Mouse (Mus musculus): ENCODE results near the gene Large2. TPM values are rescaled to one million over a fixed set of nuclear protein-coding genes. Genes with fewer than 3 reads are reported as not detected.
"Not testable (repeated sequence)": the region's sequence is repeated elsewhere in the genome, so short reads cannot be mapped to it uniquely, and the experiment has no call there.

Large2 gene
- 1 to 10 TPM in 1 of 2 experiments, not detected in 1; 2.7 TPM for total RNA-seq (2021)
- long read RNA-seq, experiment 1, partial matches to known transcripts, result 0 of 1 reads
- long read RNA-seq, experiment 1, other reads (novel, unspliced or antisense), result 1 of 1 reads
- long read RNA-seq, experiment 2, partial matches to known transcripts, result 1 of 17 reads
- long read RNA-seq, experiment 2, other reads (novel, unspliced or antisense), result 16 of 17 reads

DNA sequence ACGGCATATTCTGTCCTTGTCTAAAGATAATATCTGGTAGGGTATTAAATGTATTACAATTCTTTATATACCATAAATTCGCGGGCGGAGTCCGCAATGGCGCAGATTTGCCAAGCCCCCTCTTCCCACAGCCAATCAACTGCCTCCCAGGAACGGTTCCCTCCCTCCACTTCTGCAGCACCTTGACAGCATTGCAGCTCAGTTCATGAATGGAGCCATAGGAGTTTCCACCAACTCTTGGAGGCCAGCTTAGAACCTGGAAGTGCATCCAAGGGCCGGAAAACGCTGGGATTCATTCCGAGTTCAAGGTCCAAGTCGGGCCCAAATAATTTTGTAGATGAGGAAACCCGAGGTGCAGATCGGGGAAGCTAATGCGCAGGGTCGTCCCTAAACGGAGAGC lies at the start of gene Large2, which contains the start of gene Pex16:
Large2 (minus strand) TSS at position 356 of the 400 bp plus-strand sequence.
Pex16 (plus strand) TSS at position 163 of the 400 bp plus-strand sequence.
- no peak for DNase-seq (ENCODE audit: low spot score in 2 of 2)

DNA sequence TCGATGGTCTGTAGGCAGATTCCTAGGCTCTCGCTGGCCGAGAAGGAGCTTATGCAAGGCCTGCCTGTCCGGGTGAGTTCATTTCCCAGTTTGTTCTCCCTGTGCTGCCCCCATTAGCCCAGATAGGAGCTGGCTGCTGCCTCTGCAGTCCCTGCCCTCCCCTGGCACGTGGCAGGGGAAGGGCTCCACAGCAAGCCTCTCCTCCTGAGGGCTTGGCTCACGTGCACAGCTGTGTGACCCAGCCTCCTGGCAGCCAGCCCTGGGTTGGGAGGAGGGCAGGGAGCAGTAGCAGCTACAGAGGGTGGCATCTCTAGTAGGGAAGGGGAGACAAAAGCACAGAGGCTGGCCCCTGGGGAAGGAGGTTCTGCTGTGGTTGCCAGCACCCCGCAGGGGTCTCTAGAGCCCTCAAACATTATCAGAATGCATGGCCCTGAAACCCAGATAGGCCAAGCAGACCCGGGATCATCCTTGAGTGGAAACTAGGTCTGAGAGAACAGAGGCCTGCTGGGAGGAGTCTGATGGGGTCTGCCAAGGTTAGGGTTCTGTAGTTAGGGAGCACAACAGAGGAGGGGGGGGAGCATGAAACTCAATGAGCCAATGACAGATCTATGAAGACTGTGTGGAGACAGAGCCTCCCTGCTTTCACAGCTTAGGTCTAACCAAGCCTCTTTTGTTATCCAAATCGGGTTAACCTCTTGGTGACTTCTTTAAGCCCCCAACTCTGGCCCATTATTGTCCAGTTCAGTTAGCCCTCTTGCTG lies 49.2 kb upstream of the Large2 start:
- peak; percentile 96 to 99 for DNase-seq (ENCODE audit: low spot score in 2 of 2)

DNA sequence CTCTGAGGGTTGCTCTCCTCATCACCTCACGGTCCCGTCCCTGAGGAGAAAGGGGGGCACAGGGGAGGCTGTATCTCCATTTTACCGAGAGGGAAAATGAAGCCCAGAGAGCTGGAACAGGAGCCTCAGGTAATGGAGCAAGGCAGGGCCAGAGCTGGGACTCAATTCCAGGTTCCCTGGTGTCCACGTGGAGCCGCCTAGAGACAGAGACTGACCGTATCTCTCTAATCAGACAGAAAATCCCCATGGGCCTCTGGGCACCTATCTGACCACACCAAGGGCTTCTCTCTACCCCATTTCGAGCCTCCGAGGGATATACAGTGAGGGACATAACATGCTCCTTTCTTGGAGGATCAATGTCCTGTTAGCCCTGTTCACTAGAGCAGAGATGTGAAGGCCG lies 48.5 kb upstream of the Large2 start:
- no peak for DNase-seq (ENCODE audit: low spot score in 2 of 2)

DNA sequence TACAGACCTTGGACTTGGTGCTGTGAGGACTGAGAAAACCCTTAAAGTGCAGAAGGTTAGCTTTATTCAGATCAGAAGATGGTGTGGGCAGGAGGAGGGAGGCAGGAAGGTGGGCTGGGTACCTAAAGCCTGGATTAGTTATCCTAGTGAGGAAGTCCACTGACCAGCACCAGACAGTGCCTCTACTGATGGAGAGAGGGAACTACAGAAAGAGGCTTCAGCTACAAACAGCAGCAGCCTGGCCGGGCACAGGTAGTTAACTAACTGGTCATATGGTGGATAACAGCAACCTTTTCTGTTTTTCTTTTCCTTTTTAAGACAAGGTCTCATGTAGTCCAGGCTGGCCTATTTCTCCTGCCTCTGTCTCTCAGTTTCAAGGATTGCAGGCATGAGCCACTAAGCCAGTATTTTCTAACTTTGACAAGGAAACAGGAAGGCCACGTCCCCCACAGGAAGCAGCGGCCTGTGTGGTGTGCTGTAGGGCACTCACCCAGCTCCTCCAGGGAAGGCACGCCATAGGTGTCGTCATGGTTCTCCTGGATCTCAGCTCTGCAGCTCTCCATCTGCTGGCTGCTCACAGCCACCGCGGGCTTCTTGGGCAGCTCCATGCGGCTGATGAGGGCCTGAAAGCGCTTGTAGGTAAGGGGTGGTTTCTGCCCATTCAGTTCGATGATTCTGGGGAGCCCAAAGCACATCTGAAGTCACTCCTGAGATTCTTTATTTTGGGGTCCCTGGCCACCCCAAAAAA lies 47.9 kb upstream of the Large2 start:
- DNase-seq (ENCODE audit: low spot score in 2 of 2), result no peak

DNA sequence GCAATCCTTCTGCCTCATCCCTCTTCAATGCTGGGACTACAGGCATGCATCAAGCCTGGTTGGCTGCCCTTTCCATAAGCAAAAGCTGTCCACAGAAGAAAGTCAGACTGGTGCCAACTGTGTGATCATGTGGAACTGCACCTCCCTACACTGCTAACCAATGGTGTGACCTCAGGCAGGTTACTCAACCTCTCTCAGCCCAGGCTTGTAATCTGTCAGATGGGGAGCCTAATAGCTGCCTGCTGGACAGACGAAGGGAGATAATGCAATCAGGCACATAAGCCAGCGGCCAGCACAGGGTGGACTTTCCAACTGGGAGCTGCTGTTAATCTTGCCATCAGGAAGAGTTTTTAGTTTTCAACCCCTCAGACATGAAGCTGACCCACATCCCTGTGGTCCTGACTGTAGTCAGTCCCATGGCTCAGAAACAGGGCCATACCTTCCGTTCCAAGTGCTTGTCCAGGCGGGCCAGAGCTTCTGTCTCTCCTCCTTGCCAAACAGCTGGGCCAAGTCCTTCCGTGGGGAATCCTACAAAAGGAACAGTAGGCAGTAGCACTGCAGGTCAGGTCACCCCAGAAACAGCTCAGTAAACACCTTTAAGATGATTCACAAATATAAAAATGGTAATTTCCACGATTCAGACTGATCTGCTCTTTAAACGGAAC lies 47.2 kb upstream of the Large2 start:
- DNase-seq (ENCODE audit: low spot score in 2 of 2), result no peak

DNA sequence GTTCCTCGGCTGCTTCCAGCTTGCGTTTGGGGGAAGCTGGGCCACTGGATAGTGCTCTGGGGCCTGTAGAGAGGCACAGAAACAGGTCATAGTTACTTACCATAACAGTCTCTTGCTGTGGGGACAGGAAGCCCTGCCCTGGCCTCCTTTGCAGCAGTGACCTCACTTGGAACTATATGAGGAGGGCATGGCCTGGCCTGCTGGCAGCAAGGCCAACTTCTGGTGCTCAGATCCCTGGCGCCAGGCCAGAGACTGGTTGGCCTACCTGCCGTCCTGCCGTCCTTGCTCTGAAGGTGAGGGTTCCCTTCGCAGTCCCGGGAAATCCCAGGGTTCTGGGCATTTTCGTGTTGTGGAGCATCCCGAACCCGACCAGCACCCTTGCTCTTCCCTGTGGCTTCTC lies 37.0 kb upstream of the Large2 start:
- no peak for DNase-seq (ENCODE audit: low spot score in 2 of 2)

DNA sequence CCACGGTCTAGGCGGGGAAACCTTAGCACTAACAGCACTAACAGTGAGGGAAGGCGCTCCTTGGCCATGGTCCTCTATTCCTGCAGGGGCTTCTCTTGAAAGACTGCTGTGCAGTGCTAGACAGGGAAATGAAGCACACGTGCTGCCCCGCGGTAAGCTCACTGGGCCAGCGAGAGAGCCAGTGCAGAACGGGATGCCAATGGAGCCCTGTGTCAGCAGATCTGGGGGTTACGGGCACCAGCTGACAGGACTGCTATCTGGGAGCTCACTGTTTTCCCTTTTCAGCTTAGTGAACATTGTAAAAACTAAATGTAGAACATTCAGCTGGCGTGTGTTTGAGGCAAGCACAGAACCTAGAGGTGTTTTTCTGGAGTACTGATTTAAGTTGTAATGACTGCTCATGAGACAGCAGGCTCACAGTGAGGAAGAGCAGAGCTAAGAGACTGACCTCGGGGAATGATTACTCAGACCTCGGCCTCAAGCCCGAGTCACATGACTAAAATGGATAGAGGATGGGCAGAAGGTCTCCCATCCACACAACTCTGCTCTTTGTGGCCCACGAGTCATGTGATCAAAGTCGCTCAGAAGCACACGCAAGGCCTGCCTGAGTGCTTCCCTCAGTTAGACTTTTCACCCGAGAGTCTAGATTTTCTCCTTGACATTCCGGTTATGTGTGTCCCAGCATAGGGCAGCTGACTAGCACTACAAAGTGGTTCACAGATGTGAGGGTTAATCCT lies 33.8 kb upstream of the Large2 start:
- DNase-seq (ENCODE audit: low spot score in 2 of 2), result no peak

DNA sequence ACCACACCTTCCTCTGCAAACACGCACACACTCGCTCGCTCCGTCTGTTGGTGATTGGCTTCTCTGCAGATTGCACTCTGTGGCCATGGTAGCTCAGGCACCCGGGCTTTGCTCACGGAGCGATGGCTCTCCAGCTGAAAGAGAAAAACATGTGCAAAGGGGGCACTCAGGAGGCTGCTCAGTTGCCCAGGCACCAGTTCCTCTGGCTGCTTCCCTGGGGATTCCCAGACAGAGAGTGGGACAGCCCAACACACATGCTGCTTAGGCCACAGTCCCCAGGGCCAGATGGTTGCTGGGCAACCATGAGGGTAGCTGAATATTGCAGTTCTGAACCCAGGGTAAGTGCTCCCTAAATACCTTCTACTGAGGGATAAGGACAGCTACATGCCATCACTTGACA lies 31.0 kb upstream of the Large2 start:
- DNase-seq (ENCODE audit: low spot score in 2 of 2), result no peak

DNA sequence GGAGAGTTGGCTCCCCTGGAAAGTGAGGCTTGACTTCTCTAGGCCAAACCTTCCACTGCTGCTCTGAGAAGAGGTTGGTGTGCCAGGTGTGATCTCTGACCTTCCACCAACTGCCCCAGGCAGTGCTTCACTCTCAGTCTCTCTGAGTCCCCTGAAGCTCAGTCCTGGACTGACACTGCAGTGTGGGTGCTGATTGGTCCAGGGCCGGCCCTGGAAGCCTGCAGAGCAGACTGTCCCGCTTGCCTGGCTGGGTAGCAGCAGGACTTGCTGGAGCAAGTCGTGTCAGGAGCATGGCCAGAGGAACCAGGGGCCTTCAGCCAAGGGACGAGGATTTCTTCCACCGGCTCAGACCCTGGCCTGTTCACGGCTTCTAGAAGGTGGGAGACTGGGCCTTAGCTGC lies 30.1 kb upstream of the Large2 start:
- no peak for DNase-seq (ENCODE audit: low spot score in 2 of 2)

DNA sequence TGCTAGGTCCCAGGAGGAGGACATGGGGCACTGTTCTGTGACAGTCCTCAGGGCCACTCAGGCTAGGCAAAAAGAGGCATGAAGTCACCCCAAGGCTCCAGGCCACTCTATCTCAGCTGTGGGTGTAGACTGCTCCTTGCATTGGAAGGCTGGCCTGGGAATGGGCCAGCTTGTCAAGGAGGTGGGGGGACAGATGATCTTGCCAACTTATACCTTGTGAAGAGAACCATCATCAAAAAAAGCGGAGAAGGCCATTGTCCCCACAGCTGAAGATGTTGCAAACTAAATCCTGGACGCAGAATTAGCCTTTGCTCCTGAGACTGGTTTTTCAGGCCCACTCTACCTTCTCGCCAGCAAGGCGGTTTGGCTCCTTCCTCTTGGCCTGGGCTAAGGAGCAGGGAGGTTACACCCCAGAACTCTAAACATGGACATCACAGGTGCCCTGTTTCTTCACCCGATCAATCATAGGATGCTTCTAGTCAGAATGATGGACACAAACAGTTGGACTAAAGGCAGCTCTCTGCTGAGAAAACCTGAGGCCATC lies 29.2 kb upstream of the Large2 start:
- no peak for DNase-seq (ENCODE audit: low spot score in 2 of 2)

DNA sequence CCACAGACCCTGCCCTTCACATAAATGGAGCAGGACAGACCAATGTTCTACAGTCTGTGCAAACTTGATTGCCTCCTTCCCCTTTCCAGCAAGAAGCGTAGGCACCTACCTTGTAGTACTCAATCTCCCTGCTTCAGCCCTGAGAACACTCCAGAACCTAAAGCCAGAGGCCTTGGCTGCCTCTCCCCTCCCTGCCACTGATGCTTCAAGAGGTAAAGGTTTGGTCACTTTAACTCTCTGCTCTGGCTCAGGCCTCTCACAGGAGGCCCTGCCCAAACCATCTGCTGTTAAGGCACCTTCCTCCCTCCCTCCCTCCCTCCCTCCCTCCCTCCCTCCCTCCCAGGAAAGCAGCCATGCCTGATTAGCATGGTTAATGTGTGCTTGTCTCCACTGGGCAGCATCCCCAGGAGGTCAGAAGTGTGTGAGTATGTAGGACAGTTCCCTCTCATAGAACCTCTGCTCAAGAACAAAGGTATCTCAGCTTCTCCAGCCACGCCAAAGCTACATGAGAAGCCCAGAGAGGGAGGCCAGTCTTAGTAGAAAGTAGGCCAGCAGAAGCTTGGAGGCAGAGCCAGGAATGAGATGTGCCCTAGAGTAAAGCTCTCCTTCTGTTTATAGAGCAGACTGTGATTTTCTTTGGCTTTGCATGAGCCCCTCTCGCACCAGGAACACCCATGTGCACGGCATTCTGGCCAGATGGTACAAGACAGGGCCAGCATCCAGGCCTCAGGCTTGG lies 28.1 kb upstream of the Large2 start:
- no peak for DNase-seq (ENCODE audit: low spot score in 2 of 2)

DNA sequence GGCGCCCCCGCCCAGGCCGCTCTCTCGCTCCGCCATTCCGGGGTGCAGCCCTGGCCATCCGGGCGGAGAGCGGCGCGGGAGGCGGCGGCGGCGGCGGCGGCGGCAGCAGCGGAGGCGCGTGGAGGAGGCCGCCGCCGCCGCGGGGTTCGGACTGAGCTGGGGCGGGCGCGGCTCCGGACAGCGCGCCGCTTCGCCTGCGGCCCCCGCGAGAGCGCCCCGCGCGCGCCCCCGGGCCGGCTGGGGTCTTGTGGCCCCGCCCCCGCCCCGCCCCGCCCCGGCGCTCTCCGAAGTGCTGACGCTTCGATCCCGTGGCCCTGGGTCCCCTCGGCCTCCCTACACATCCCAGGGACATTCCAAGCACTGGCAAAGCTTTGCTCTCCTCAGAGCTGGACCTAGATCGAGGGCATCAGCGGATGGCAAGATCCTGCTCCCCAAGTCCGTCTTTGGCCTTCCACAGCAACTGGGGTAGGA lies 26.5 kb upstream of the Large2 start, which contains the start of gene Mapk8ip1:
Mapk8ip1 (minus strand) TSS at position 173 of the 471 bp plus-strand sequence.
- DNase-seq (ENCODE audit: low spot score in 2 of 2), result no peak

DNA sequence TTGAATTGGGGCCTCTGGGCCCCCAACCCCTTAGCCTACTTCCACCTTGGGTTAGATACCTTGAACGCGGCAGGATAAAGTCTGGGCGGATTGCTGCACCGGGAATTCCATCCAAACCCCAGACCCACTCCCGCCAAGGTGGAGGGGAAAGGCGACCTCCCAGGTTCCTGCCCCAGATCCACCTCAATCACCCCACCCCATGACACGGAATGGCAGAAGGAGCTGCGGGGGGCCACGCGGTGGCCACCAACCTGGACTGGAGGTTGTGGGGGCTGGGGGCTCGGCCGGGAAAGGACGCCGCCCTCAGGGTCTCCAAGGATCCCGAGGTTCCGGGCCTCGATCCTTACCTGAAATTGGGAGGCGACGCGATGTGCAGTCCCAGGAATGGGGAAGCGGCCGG lies 26.0 kb upstream of the Large2 start:
- no peak for DNase-seq (ENCODE audit: low spot score in 2 of 2)

DNA sequence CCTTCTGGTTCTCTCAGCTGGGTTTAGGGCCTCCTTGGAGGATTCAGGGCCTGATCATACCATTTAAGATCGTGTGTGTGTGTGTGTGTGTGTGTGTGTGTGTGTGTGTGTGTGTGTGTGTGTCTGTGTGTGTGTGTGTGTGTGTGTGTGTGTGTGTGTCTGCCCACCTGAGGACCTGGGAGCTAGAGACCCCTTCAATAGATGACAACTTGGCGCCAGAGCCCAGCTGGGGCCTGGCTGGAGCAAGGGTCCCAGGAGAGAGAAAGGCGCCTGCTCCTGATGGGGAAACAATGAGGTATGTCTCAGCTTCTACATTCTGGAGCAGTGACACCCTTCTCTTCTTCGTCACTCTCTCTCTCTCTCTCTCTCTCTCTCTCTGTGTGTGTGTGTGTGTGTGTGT lies 25.2 kb upstream of the Large2 start:
- DNase-seq (ENCODE audit: low spot score in 2 of 2), result not testable (repeated sequence)

DNA sequence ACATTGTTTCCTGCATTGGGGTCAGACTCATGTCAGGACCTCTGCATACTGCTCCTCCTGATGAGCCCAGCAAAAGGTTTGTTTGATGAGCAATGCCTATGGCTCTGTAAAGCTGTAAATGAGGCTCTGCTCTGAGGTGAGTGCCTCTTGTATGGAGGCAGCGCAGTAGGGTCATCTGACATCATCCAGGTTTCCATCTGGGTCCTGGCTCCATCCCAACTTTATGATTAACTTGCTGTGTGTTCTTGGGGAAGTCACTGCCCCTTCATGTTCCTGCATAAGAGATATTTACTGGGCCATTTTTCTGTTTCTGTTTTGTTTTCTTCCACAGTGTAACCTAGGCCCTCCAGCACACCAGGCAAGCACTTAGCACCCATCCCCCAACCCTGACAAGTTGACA lies 22.8 kb upstream of the Large2 start:
- no peak for DNase-seq (ENCODE audit: low spot score in 2 of 2)

DNA sequence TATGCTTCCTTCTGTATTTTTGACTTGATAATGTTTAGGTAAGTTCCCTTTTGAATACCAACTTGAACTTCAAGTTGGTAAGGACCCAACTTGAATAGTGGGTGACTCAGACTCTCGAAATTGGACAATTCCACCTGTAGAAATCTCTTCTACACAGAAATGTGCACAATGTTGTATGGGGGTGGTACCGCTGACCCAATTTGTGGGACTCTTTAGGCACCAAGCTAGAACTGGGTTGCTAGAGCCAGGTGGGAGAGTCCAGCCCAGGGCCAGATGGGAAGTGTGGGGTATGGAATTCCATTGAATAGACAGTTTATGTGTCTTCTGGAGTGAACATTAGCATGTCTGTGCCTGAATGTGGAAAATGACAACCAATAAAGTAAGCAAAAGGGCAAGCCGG lies 20.9 kb upstream of the Large2 start:
- no peak for DNase-seq (ENCODE audit: low spot score in 2 of 2)

DNA sequence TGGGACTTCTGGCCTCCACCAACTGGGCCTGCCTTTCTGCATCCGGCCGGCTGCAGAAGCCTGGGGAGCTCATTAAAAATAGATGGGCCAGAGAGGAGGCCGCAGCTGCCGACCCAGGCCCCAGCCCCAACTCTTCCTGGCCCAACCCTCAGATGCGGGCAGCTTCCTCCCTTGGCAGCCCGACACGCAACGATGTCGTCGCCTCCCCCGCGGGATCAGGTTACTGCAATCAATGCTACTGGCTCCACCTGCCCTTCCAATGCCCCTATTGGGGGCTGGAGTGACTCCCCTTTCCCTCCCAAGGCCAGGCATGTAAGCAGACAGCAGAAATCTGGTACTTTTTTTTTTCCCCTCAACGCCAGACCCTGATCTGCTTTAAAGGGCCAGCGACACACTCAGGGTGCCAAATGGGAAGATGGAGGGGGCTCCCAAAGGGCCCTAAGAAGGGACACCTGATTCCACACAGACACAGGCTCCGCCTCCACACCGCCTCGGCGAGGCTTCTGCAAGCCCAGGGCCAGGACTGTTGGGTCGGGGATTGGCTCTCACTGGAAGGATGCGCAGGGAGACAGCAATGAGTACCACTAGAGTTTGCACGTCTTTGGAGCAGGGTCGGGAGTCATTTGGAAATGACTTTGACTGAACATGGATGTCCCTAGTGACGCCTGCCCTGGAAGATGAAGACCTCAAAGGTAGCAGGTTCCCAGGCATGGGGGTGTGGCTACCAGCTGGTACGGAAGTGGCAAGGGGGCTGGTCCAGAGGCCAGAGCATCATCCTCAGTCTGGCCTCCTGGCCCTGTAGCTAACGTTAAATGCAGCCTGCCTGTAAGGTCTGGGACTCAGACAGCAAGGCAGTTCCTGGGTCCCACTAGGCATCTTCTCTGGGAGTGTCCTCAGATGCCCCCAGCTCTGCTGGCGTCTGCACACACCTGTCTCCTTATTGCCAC lies 17.9 kb upstream of the Large2 start:
- DNase-seq (ENCODE audit: low spot score in 2 of 2), result no peak

DNA sequence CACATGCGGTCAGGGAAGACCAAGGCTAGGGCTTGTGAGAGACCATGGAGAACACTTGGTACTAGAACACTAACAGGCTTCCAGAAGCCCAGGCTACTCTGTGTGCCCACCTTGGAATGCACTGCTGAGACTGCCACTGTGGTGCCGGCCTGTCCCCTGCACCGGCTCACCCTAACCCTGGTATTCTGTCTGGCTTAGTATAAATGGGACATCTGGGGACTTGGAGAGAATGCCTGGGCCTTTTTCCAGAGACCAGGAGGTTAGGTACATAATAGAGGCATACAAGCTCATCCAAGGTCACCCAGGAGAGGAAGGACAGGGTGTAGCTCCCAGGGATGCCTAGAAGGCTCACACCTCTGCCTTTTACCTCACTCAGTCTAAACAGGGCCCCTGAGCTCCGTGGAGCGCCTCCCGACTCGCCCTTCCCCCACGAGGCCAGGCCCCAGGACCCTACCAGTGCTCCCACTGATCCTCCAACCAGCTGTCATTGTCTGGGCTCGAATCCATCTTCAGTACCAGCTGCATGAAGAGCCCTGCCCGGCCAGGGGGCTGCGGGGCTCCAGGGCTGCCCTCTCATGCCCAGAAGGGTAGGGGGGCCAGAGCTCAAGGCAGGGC lies 17.1 kb upstream of the Large2 start:
- DNase-seq (ENCODE audit: low spot score in 2 of 2), result no peak
